Mouse (Mus musculus): Measurements from ENCODE around the gene Bpgm.

Gene Bpgm

GRCm38 (mm10) chr6:34475974-34476794 lies at the start of gene Bpgm:
Gene Bpgm, plus strand, starts transcription at chr6:34476207.
- peak; percentile 99 for DNase-seq

GRCm38 (mm10) chr6:34439006-34439405 lies 37.0 kb upstream of the Bpgm start:
- DNase-seq: no peak

GRCm38 (mm10) chr6:34441556-34442257 lies 34.3 kb upstream of the Bpgm start:
- peak in 1 of 2 experiments; percentile 8 for DNase-seq

- DNase-seq: peak; percentile 2 to 22
Observed at GRCm38 (mm10) chr6:34443791-34444190, 32.2 kb upstream of the Bpgm start.

GRCm38 (mm10) chr6:34447961-34448360 lies 28.0 kb upstream of the Bpgm start:
- DNase-seq: peak; percentile 77 to 91

GRCm38 (mm10) chr6:34448696-34449095 lies 27.3 kb upstream of the Bpgm start:
- DNase-seq: no peak

- DNase-seq: no peak
Observed at GRCm38 (mm10) chr6:34452963-34453770, 22.8 kb upstream of the Bpgm start.

- DNase-seq: no peak
Observed at GRCm38 (mm10) chr6:34459456-34459855, 16.6 kb upstream of the Bpgm start.

- no peak for DNase-seq
Observed at GRCm38 (mm10) chr6:34460651-34461050, 15.4 kb upstream of the Bpgm start.

GRCm38 (mm10) chr6:34463582-34463981 lies 12.4 kb upstream of the Bpgm start:
- no peak for DNase-seq

- DNase-seq: no peak
Observed at GRCm38 (mm10) chr6:34471434-34472110, 4.4 kb upstream of the Bpgm start.

- DNase-seq: no peak
Observed at GRCm38 (mm10) chr6:34473346-34473745, 2.7 kb upstream of the Bpgm start.

- DNase-seq: no peak
Observed at GRCm38 (mm10) chr6:34474031-34474430, 2.0 kb upstream of the Bpgm start.

GRCm38 (mm10) chr6:34475391-34475790 lies 616 bp upstream of the Bpgm start:
- no peak for DNase-seq

GRCm38 (mm10) chr6:34478036-34478435 lies 2.0 kb downstream of the Bpgm start:
- no peak for DNase-seq

- peak; percentile 35 to 42 for DNase-seq
Observed at GRCm38 (mm10) chr6:34478677-34479360, 2.8 kb downstream of the Bpgm start.

- peak; percentile 69 to 85 for DNase-seq
Observed at GRCm38 (mm10) chr6:34479531-34479930, 3.5 kb downstream of the Bpgm start.

GRCm38 (mm10) chr6:34480749-34481148 lies 4.7 kb downstream of the Bpgm start:
- no peak for DNase-seq

GRCm38 (mm10) chr6:34481349-34481748 lies 5.3 kb downstream of the Bpgm start:
- DNase-seq: no peak

GRCm38 (mm10) chr6:34482842-34483241 lies 6.8 kb downstream of the Bpgm start:
- no peak for DNase-seq

GRCm38 (mm10) chr6:34483390-34483789 lies 7.4 kb downstream of the Bpgm start:
- DNase-seq: no peak

- DNase-seq: no peak
Observed at GRCm38 (mm10) chr6:34483811-34484210, 7.8 kb downstream of the Bpgm start.
